Mouse (Mus musculus): ENCODE results near the gene Gfi1b.

The Gfi1b gene

DNA sequence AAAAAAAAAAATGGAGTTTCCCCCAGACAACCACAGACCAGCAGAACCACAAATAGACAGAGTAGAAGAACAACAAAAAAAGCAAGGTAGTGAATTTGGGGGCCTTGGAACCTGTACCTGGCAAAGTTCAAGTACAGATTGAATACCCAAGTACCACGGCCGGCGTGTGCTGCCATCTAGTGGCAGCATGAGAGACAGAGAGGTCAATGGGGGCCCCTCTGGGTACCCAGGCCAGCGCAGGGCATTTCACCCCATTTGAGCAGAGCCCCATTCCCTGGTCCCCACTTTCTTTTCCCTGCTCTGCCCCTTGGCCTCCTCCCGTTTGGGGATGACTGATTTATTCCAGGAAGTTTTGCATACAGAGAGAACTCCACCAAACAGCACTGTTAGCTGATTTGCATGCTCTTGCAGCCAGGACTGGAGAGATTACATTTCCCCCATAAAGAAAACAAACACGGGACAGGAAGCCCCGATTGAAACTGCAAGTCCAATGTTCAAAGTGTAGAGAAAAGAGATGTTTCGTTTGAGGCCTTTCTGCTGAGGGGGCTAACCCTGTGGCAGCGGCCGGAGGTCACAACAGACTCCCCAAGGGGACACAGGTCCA, 841 bp upstream of the Gfi1b start:
- DNase-seq (ENCODE audit: extremely low spot score, low spot score), result peak; percentile 55

DNA sequence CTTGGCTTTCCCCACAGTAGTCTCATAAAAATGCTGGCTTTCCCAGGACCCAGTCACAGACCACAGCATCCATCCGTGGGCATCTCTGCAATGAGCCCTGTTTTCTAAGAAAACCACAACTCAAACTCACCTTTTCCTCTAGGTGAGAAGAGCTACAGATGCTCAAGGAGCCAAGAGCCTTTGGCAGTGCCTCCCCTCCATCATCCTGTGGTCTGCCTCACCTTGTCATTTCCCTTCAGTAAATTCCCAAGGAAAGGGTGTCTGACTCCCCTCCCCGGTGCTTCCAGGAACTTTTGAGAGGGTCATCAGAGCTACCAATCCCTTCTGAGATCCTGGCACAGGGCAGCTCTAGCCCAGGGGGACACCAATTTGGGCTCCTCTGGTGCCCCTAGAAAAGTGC, 671 bp downstream of the Gfi1b start:
- no peak for DNase-seq (ENCODE audit: extremely low spot score, low spot score)

DNA sequence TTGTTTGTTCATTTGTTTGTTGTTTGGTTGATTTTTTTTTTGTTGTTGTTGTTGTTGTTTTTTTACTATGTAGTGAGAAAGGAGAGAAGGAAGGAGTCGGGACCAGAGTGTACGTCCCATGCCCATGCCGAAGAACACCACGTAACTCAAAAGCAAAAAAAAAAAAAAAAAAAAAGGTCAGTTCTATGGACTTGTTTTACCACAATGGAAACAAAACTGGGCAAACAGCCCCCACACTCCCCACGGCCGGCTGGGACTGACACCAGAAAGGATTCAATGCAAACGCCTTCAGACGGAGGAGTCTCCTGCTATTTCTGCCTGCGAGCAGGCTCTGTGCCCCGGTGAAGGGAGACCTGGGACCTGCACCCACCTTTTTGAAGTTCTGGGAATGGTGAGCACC, 1.3 kb downstream of the Gfi1b start:
- DNase-seq (ENCODE audit: extremely low spot score, low spot score), result no peak

DNA sequence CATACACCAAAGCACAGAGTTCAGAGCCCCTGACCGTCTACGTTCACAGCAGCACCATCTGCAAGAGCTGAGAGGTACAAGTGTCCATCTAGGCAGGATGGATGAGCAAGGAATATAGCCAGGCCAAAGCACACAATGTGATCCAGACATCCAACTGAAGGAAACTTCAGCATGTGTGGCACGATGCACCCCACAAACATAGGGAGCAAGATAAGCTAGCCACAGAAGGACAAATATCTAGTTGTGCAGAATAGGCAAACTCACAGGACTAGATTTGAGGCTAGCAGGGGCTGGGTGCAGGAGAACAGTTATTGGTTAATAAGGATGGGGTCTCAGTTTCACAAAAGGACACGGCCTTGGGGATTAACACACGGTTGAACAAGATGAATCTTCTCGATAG, 2.4 kb downstream of the Gfi1b start:
- no peak for DNase-seq (ENCODE audit: extremely low spot score, low spot score)

DNA sequence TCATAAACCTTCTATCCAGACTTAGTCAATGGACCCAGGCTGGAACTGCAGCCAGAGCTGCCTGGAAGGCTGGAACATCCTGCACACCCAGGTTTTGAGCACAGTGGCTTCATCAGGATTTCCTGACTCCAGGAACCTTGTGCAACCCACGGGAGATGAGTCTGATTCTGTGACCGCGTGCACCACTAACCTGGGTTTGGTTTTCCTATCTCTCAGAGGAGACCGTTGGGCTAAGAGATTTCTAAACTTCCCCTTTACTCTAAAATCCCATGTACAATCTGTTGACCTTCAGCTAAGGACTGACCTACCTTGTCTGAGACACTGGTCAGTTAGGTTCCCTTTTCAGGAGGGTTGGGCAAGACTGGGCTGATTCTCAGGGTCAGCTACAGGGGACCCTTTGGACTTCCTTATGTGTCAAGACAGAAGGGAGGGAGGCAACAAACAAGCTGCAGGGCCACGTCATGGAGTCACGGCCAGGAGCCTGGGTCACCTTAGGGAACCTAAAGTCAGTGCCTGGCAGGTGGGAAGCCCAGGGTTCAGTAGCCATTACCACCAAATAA, 2.9 kb downstream of the Gfi1b start:
- DNase-seq (ENCODE audit: extremely low spot score, low spot score), result no peak

DNA sequence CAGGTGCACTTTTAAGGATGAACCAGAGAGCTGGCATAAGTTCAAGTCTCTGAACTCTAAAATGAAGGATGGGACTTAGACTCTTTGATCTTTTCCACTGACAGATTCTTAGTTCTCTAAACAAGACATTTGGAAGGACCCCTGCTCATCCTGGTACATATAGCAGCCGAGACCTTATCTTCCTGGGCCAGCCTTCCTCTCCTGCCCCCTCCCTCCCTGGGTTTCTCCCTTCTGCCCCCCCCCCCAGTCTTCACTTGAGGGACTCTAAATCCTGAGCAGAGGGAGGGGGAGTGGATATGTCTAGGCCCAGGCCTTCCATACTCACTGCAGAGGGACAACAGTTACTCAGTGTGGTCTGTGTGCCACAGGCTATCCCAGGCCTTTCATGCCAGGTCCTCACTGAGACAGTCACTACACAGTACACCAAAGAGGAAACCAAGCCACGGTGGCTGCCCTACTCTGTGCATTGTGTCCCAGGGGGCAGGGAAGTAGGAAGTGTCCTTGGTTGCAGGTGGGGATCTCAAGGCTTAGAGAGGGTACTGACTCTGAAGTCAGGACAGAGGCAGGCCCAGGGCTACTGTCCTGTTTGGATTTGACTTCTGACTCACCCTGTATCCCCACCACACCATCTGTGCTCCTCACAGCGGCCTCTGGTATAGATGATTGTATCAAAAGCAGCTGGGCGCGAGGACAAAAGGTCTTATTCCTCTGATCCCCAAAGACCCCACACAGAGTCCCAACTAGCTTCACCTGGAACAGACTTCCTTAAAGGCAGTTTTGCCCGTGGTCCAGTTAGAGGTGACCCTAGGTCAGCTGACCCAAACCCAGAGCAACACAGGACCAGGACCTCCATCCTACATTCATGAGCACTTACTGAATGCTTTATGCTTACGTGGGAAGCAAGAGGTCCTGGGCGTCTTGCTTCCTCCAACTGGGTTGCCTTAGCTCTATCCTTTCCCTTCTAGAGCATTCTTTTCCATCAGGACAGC, 4.0 kb downstream of the Gfi1b start:
- DNase-seq (ENCODE audit: extremely low spot score, low spot score), result no peak

DNA sequence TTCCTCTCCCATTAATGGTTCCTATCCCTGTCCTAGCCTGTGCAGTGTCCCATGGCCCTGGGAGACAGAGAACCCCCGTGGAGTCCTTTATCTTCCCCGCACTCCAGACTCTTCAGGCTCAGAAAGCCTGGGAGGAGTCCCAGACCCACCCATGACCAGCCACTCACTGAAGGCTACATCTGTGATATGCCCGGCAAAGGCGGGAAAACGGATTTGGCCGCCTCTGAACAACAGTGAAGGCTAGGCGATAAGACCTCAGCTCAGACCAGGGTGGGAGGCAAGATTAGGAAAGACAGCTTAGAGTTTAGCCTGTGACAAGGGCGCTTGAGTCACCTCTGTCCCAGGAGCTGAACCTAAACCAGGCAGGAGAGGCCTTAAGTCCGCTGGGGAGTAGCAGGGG, 4.9 kb downstream of the Gfi1b start:
- no peak for DNase-seq (ENCODE audit: extremely low spot score, low spot score)

DNA sequence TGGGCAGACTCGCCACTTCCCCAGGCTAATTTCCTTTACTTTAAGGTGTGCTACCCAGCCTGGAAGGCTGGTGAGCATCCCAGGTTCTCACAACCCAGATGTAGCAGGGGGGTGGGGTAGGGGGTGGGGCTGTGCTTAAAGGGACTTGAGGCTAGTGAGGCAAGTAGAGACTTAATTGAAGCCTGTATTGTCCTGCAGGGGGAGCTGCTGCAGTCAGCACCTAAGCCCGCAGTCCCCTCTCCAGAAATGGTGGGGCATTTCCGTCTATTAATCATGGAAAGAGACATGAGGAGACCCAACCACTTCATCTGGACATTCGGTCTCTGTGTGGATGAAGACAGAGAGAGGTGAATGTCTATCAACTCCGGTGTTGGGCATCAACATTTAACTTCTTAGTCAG, 5.4 kb downstream of the Gfi1b start:
- DNase-seq (ENCODE audit: extremely low spot score, low spot score), result no peak

DNA sequence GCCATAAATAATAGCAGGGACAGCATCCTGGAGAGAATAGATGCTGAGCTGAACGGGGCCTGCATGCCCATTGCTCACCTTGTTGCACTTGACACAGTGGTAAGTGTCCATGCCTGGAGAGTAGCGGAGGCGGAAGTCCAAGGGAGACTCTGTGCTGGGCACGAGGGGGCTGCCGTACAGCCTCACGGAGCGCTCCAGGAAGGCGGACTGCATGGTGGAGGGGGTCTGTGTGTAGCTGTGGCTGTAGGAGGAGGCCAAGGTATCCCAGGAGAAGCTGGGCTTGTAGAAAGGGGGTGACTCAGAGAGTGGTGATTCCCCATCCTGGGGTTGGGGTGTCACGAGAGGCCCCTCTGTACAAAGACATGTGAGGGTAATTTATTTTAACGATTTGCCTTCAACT, 8.2 kb downstream of the Gfi1b start:
- DNase-seq (ENCODE audit: extremely low spot score, low spot score), result no peak

DNA sequence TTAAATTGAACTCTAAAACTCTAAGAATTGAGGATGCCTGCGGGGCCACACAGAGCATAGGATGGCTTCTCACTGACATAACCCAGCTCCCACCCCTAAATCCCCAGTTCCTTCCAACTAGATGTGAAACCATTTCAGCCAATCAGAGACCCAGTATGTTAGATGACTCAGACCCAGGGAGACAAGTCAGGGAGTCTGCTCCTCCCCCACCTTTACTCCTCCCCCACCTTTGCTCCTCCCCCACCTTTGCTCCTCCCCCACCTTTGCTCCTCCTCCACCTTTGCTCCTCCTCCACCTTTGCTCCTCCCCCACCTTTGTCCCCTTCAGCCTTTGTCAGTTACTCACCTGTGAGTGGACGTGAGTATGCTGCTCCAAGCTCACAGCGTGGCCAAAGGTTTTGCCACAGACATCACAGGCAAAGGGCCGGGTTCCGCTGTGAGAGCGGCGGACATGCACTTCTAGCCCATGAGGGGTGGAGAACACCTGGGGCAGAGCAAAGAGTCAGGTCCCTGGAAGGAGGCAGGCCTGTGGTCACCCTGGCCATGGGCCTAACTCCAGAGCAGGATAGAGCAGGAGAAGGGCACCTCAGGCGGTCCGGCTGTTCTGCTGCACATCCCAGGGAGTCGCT, 9.2 kb downstream of the Gfi1b start:
- no peak for DNase-seq (ENCODE audit: extremely low spot score, low spot score)

DNA sequence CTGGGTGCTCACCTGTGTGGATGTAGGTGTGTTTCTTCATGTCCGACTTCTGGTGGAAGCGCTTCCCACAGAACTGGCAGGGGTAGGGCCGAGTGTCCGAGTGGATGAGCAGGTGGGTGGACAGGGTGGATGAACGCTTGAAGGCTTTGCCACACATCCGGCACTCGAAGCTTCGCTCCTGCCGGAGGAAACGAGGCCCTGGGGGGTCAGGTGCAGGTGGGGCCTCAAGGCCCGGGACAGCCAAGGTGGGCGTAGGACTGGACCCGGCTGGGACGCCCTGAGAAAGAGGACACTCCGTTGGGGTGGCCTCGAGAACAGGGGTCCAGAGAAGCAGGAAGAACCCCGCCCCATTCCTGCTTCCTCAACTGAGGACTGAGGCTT, 10.4 kb downstream of the Gfi1b start:
- no peak for DNase-seq (ENCODE audit: extremely low spot score, low spot score)

DNA sequence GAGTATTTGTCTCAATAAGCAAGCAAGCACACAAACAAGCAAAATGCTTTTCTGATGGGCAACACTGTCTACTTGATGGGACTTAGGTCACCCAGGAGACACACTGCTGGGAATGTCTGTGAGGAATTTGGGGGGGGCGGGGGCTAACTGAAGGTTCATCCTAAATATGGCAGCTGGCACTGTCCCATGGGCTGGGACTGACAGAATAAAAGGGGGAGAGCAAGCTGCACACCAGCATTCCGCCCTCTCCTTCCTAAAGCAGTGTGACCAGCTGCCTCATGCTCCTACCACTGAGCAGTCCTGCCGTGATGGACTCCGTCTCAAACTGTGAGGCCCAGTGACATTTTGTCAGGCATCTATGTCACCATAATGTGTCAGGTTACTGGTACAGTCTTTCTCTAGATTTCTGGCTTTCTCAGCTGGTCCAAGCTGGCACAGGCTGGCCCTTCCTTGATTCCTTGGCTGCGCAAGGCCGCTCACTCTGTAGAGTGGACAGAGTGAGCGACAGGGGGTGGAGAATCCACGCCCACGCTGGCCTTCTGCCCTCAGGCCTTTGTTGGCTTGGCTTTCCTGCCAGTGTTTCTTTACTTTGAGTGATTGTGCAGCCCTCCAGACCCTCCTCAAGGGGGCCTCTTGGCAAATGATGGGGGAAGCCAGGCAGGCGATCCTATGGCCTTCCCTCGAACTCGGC, 10.9 kb downstream of the Gfi1b start:
- DNase-seq (ENCODE audit: extremely low spot score, low spot score), result no peak

DNA sequence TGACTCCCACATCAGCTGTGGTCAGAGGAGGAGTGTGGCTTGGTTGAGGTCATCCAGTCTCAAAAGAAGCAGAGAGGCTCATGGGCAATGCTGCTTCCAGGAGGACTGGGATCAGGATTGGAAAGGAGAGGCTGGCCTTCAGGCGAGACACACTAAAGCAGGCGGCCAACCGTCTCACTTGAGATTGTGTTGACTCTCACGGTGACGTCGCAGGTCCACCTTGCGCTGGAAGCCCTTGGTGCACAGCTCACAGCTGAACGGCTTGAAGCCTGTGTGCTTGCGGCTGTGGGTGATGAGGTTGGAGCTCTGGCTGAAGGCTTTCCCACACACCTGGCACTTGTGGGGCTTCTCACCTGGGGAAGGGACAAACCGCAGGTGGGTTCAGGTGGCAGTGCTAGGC, 11.9 kb downstream of the Gfi1b start:
- DNase-seq (ENCODE audit: extremely low spot score, low spot score), result no peak

DNA sequence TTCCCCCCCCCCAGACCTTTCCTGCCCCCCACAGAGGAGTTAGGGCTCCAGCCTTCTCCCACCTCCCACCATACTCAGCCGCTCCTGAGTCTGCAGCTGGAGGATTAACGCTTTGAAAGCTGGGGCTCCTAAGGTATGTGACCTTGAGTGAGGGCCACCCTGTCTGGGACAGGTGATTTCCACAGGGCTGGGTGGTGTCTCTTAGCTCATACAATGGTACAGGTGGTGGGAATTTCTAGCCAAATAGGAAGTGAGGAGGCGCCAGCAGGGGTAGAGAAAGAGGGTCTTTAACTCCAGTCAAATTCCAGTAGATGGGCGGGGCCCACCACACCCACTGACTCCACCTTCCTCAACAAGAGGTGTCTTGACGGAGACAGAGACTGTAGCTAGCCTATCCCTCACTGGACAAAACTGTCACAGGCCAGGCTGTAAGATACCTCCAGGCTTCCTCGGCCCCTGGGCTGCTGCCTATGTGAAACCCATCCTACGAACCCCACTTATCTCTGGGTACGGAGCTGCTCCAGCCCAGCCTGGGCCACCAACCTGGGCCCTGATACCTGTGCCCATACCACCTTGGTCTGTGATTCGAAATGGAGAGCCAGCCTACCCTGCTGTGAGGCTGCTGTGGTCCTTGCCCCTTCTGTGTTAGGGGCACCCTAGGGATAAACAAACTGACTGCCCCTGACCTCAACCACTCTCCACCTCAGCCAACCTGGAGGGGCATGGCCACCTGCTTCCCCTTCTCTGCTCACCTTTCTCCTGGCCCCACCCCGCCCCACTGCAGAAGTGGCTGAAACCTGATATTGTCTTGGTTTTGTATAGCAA, 14.2 kb downstream of the Gfi1b start:
- DNase-seq (ENCODE audit: extremely low spot score, low spot score), result no peak

DNA sequence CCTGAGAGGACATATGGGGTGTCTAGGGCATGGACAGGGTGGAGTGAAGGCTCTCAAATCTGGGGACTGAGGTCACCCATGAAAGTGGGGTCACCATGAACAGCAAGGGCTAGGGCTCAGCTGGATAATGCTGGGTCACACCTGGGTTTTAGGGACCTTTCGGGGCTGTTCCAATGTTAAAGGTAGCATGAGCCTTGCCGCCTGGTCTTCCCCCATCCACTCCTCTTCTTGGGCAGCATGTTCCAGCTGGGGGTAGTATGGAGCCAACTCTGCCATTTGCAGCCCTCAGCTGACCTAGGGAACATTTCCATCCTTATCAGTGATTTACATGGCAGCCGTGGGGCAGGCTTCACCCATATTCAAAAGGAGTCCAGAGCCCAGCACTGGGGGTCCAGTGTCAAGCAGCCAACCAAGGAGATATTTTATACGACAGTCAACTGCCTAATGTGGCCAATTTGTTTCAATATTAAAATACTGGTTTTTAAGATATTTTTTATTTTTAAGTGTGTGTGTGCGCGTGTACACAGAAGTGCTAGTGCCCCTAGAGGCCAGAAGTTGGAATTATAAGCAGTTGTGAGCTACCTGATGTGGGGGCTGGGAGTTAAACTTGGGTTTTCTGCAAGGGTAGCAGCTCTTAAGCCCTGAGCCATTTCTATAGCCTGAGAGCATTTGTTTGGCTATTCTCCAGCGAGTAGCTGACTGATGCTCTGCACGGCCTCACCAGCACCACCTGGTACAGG, 15.0 kb downstream of the Gfi1b start:
- no peak for DNase-seq (ENCODE audit: extremely low spot score, low spot score)

DNA sequence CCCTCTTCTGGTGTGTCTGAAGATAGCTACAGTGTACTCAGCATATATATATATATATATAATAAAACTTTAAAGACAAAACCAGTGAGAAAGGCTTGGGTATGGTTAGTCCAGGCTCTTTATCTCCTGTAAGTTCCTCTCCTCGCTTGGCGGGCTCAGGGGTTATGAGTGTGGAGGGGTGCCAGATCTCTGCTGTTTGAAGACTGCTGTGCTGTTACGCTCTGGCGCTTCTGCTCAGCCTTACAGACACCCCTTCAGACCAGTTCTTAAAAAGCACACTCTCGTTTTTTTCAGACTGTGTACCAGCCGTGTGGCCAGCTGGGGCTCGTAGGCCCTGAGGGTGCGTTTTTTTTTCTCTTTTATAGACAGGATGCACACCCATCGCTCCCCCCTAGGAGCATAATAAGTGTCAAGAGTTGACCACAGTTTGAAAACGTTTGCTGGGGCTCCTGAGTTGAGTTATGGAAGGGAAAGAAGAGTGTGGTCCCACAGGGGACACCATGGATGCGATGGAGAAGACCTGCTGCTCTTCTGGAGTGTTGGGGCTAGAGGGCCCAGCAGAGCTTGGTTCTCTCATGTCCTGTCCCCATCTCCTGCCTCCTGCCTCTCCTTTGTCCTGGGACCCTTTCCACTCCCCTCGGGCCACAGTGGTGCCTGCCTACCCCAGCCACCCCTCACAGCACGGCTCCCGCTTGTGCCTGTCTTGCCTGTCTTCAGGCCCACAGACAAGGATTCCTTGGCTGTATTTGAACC, 15.8 kb downstream of the Gfi1b start:
- DNase-seq (ENCODE audit: extremely low spot score, low spot score), result no peak

DNA sequence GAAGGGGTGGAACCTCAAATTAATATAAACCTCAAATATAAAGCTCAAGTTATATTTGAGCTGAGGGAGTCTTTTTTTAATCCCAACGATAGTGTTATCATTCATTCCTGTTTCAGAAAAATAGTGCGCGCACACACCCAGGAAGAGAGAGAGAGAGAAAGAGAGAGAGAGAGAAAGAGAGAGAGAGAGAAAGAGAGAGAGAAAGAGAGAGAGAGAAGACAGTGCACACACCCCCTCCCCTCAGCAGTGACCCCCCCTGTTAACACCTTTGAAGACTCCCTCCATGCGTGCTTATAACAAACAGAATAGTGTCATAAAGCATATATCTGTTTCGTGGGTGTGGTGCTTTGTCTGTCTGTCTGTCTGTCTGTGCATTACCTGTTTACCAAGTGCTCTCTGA, 18.2 kb downstream of the Gfi1b start:
- no peak for DNase-seq (ENCODE audit: extremely low spot score, low spot score)

DNA sequence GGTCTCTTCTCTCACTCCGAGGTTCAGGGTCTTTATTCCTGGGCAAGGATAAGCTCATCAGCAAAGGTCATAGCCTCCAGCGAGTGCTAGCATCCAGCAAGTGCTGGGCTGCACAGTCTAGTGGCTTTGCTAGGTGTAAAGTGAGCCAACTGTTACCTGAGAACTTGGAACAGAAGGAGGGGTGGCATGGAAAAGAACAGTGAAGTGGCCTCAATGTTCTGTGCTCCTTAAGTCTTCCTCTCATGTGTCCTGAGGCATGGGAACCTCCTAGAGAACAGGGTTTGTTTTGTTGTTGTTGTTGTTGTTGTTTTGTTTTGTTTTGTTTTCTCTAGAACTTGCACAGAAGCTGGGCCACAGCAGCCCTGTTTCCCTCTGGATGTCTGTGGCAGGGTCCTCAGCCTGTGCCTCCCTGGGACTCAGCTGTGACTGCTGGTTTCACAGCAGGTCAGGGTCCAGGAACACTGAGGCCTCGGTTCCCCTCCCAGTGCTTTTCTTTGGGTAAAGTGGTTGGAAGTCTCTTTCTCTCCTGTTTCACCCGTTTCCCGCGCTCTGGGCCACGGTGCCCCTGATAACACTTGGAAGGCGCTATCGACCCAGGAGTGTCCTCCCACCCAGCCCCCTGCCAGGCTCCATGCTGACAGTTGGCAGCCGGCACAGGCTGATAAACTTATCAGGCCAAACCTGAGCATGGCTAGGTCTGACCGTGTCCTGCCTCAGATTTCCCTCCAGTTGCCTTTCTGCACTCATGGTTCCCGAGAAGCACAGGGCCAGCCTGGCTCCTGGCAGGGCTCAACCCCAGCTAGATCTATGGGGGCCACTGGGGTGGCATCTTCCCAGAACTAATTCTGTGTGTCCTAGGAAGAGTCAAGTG, 19.8 kb downstream of the Gfi1b start:
- DNase-seq (ENCODE audit: extremely low spot score, low spot score), result no peak
